Mouse (Mus musculus) myocyte (in vitro differentiated cells): ENCODE results near the gene Uqcr10.

Experiments
- CEBPB ChIP-seq: IDR thresholded peaks from 2 replicates; pipeline ENCODE4 v1.6.1; 2011; ENCODE audit warnings: mild to moderate bottlenecking, moderate library complexity; ENCODE audit not compliant: poor library complexity, insufficient read depth, severe bottlenecking
- E2F4 ChIP-seq: IDR thresholded peaks from one replicate; pipeline ENCODE4 v1.6.1; 2011; ENCODE audit warnings: mild to moderate bottlenecking, control low read depth, moderate library complexity; ENCODE audit not compliant: insufficient read depth
- MAX ChIP-seq: IDR thresholded peaks from one replicate; pipeline ENCODE4 v1.6.1; 2011; ENCODE audit warnings: low read depth, mild to moderate bottlenecking, control low read depth
- MYOD1 ChIP-seq, 3 experiments: IDR thresholded peaks; one replicate each; pipeline ENCODE4 v1.6.1; 2011; ENCODE audit warnings: control low read depth in 2 of 3, low read depth in 2 of 3, mild to moderate bottlenecking in 2 of 3, moderate library complexity in 1 of 3; ENCODE audit not compliant: insufficient read length in 2 of 3, control insufficient read depth in 1 of 3
- MYOG ChIP-seq, 3 experiments: IDR thresholded peaks; one replicate each; pipeline ENCODE4 v1.6.1; 2011; ENCODE audit warnings: control low read depth in 2 of 3, low read depth in 2 of 3, mild to moderate bottlenecking in 2 of 3; ENCODE audit not compliant: insufficient read length in 2 of 3, control insufficient read depth in 1 of 3, insufficient read depth in 1 of 3
- POLR2A ChIP-seq: IDR thresholded peaks from one replicate; pipeline ENCODE4 v1.6.1; 2011; ENCODE audit warnings: low read depth, mild to moderate bottlenecking, control low read depth, moderate library complexity; ENCODE audit not compliant: insufficient read length
- POLR2AphosphoS2 ChIP-seq: IDR thresholded peaks from one replicate; pipeline ENCODE4 v1.6.1; 2011; ENCODE audit warnings: low read depth, control low read depth; ENCODE audit not compliant: insufficient read length
- TCF12 ChIP-seq: IDR thresholded peaks from one replicate; pipeline ENCODE4 v1.6.1; 2011; ENCODE audit warnings: mild to moderate bottlenecking, control low read depth; ENCODE audit not compliant: poor library complexity, insufficient read depth, severe bottlenecking
- TCF3 ChIP-seq: IDR thresholded peaks from one replicate; pipeline ENCODE4 v1.6.1; 2011; ENCODE audit warnings: low read depth, control low read depth; ENCODE audit not compliant: insufficient read length
- USF1 ChIP-seq: IDR thresholded peaks from one replicate; pipeline ENCODE4 v1.6.1; 2011; ENCODE audit warnings: low read depth, mild to moderate bottlenecking, control low read depth, moderate library complexity

DNA sequence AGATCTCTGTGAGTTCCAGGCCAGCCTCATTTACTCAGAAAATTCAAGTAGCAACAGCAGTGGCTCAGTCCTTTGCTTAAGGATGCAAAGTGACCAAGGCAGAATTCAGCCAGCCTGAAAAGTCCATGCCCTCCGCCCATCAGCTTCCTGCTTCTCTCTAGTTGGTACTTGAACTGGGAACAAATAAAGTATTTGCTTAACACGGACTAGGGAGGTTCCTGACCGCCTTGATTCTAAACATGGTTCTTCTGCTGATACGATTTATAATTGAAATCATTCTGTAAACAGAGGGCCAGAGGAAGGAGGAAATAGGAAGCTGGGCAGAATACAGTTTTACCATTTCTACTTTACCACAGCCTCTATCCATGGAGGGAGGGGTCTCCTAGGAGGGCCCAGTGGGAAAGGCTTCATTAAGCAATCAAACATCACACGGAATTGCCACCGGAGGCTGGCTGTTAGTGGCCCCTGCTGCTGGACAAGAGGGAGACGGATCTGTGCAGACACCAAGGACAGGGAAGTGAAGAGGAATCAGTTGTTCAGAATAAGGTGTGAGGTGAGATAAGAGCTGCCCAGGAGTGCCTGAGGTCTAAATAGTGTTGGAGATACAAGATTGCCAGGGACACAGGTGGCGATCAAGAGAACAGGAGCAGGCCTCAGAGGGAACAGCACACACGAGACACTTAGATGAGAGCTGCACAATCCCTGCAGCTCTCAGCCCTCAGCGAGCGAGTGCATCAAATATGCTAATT lies 15.3 kb downstream of the Uqcr10 start:
- TF ChIP-seq MAX (no peak), POLR2A (no peak), USF1 (no peak), TCF3 (no peak), MYOD1 (IDR thresholded peaks at IDR 0.05; ENCODE audit: control insufficient read depth in 1 of 3, insufficient read length in 2 of 3, low read depth in 2 of 3) (no peak), CEBPB (no peak), TCF12 (no peak), E2F4 (no peak), MYOG (IDR thresholded peaks at IDR 0.05; ENCODE audit: control insufficient read depth in 1 of 3, insufficient read depth in 1 of 3, insufficient read length in 2 of 3, low read depth in 2 of 3) (no peak), POLR2AphosphoS2 (no peak)
